Mouse (Mus musculus) megakaryocyte, embryonic 14.5 days (primary cell): ENCODE data around the gene 4930447C04Rik. TPM values are rescaled to one million over a fixed set of nuclear protein-coding genes. Genes with fewer than 3 reads are reported as not detected.
A peak's percentile ranks its signal among the peaks of the same experiment; 100 is the strongest.

ENCODE experiments used
- H3K27me3 ChIP-seq: replicated peaks from 2 replicates; pipeline ENCODE3; 2012; ENCODE audit warnings: inconsistent platforms
- H3K36me3 ChIP-seq: replicated peaks from 2 replicates; pipeline ENCODE3; 2012; ENCODE audit warnings: low read length, inconsistent platforms, mixed read lengths
- H3K4me1 ChIP-seq: 2 replicates; pipeline ENCODE4 v1.6.1; 2012; ENCODE audit warnings: inconsistent platforms
- H3K4me3 ChIP-seq: replicated peaks from 2 replicates; pipeline ENCODE3; 2012; ENCODE audit warnings: moderate library complexity, mild to moderate bottlenecking, inconsistent platforms
- H3K9me3 ChIP-seq: 2 replicates; pipeline ENCODE4 v1.6.1; 2012; ENCODE audit warnings: inconsistent platforms
- FLI1 ChIP-seq: IDR thresholded peaks from 2 replicates; pipeline ENCODE4 v1.6.1; 2012; ENCODE audit warnings: low read length, inconsistent platforms, mixed read lengths
- GATA1 ChIP-seq: IDR thresholded peaks from 3 replicates; pipeline ENCODE4 v1.6.1; 2012; ENCODE audit warnings: mixed read lengths, low read length, inconsistent platforms, borderline replicate concordance
- polyA plus RNA-seq: library from polyadenylated mRNA; stranded (reverse); fragments of >175 nt; gene quantifications from 2 replicates; pipeline ENCODE4 v1.2.3, GENCODE M21; 2012; ENCODE audit warnings: low replicate concordance; ENCODE audit not compliant: insufficient read depth

Gene 4930447C04Rik
- polyA plus RNA-seq, 1 experiment, result not detected

GRCm38 (mm10) chr12:72843135-72843534 lies 97.4 kb downstream of the 4930447C04Rik start:
- Histone ChIP-seq H3K9me3 (peaks cover 28% of the 10 kb centered on the region), H3K4me1 (peaks cover 25% of the 10 kb centered on the region), H3K36me3 (no peaks in the 10 kb centered on the region), H3K27me3 (peaks cover 4% of the 10 kb centered on the region), H3K4me3 (no peak overlapping the region)
- TF ChIP-seq GATA1 (no peak), FLI1 (no peak)

DNA sequence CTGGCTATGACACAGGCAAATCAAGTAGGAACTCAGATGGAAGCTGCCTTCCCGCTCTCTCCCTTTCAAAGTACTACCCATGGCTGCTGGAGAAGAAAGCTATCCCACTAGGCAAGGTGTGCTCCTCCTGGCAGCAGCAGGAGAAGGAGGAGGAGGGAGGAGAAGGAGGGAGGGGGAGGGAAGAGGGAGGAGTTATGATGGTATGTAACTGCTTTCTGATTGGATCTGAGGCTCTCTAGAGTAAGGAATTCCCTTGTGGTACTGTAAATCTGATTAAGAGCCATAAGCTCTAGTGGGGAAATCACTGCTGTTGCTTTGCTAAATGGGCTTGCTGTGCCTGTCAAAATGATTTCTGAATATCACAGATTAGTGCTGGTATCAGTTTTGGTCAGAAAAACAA lies 99.1 kb downstream of the 4930447C04Rik start:
- peaks cover 9% of the 10 kb centered on the region for H3K27me3 ChIP-seq
- TF ChIP-seq FLI1, result no peak

GRCm38 (mm10) chr12:72837302-72837701 lies 103.3 kb downstream of the 4930447C04Rik start:
- H3K9me3 ChIP-seq, result peaks cover 26% of the 10 kb centered on the region
- peaks cover 8% of the 10 kb centered on the region; the same call in 1 of the 2 replicates for H3K4me1 ChIP-seq
- peaks cover 18% of the 10 kb centered on the region for H3K27me3 ChIP-seq
- TF ChIP-seq FLI1 (no peak), GATA1 (no peak)
- H3K4me3 ChIP-seq, result no peak overlapping the region
- H3K36me3 ChIP-seq, result no peaks in the 10 kb centered on the region

More for the DNA sequence above, 99.1 kb downstream of the 4930447C04Rik start:
- no peak overlapping the region for H3K4me3 ChIP-seq
- H3K4me1 ChIP-seq, result peaks cover 17% of the 10 kb centered on the region
- H3K36me3 ChIP-seq, result no peaks in the 10 kb centered on the region
- peaks cover 28% of the 10 kb centered on the region for H3K9me3 ChIP-seq

DNA sequence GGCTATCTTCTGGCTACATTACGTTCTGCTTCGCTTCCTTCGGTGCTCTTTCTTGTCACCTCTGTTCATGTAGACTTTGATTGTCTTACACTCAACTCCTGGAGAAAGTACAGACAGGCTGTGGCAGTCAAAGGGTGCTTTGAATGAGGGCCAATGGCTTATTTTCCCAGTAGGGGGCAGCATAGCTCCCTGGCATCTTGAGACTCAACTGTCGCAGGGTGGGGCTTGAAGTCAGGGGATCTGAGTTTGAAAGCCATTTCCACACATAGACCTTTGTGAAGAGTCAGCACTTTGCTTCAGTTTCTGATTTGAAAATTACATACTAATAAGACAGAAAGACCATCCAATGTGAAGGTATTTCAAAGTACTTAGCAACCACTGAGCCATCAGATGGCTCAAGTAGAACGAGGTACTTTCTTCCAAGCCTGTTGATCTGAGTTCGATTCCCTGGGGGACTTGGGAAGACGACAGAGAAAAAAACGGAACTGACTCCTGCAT lies 105.0 kb downstream of the 4930447C04Rik start:
- peaks cover 12% of the 10 kb centered on the region for H3K9me3 ChIP-seq
- peaks cover 14% of the 10 kb centered on the region for H3K4me1 ChIP-seq
- peaks cover 33% of the 10 kb centered on the region for H3K27me3 ChIP-seq
- TF ChIP-seq GATA1, result no peak
- TF ChIP-seq FLI1, result no peak
- H3K36me3 ChIP-seq, result no peaks in the 10 kb centered on the region
- H3K4me3 ChIP-seq, result no peak overlapping the region

GRCm38 (mm10) chr12:72834773-72835517 lies 105.6 kb downstream of the 4930447C04Rik start:
- peaks cover 39% of the 10 kb centered on the region for H3K27me3 ChIP-seq
- H3K36me3 ChIP-seq, result no peaks in the 10 kb centered on the region
- H3K4me3 ChIP-seq, result peak overlapping the region; percentile 12
- TF ChIP-seq FLI1 (no peak), GATA1 (no peak)
- peaks cover 14% of the 10 kb centered on the region for H3K4me1 ChIP-seq
- H3K9me3 ChIP-seq, result peaks cover 7% of the 10 kb centered on the region; the same call in 1 of the 2 replicates

DNA sequence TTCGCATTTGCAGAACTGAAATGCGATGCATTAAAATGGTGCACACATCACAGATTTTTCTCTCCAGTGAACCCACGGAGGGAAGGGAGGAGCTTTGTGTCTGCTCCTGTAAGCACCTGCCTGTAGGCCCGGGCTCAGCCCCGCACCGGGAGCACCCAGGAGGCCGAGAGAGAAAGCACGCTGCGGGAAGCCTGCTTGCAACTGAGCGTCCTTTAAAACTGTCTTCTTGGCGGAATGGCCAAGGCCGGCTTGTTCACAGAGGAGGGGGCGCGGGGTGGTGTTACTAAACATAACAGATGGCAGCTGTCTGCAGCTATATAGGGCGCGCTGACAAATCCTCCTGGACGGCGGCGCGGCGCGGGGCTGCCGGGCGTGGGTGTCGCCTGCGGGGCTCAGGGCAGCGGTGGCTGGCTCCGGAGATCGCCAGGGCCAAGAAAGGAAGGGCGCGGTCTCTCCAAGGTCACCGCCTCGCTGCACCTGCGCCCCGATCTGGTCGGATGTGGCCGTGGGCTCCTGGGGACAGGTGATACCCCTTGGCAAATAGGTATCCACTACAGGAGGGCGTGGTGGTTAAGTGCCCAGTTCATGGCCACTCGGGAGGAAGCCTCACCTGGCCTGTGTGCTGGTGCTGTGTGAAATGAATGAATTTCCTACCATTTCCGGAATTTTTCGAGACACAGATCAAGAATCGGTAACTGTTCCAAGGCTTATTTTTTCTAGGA lies 108.7 kb downstream of the 4930447C04Rik start:
- Histone ChIP-seq H3K9me3 (no peaks in the 10 kb centered on the region), H3K27me3 (peaks cover 50% of the 10 kb centered on the region), H3K36me3 (no peaks in the 10 kb centered on the region), H3K4me3 (peak overlapping the region; percentile 74), H3K4me1 (peaks cover 14% of the 10 kb centered on the region)
- TF ChIP-seq FLI1 (no peak), GATA1 (no peak)

Other genes with a start within 250 kb of the 4930447C04Rik start
- 11.3 and 15.3 TPM in 2 replicates for gene Ppm1a, start 183.3 kb downstream of the 4930447C04Rik start, polyA plus RNA-seq
- gene Six6, start 882 bp downstream of the 4930447C04Rik start, polyA plus RNA-seq, result not detected in 2 replicates
- 2.6 and 8.1 TPM in 2 replicates for gene Six1, start 113.1 kb upstream of the 4930447C04Rik start, polyA plus RNA-seq
- gene Six4, start 172.7 kb upstream of the 4930447C04Rik start, polyA plus RNA-seq, result 0.30 TPM in 1 of 2 replicates, not detected in the other
- 3.6 TPM in 1 of 2 replicates, not detected in the other for gene Mnat1, start 182.9 kb upstream of the 4930447C04Rik start, polyA plus RNA-seq